Mouse (Mus musculus) lung, adult 2 months (tissue): ENCODE measurements at regions not wholly inside any gene's neighbourhood (a gene's known extent, or its start where the extent isn't known, plus 50 kb on each side); places are given as distances from the start of the nearest gene placed in this dataset.

Experiments used
- DNase-seq: peaks from one replicate; pipeline ENCODE4 v3.0.0; 2022
- H3K4me1 ChIP-seq: fragments of 200-500 bp; 2 replicates; pipeline ENCODE4 v1.6.1; 2011; ENCODE audit warnings: low read length; ENCODE audit not compliant: control insufficient read depth, insufficient read depth
- H3K4me3 ChIP-seq: fragments of 200-500 bp; replicated peaks from 2 replicates; pipeline ENCODE3; 2011; ENCODE audit warnings: low read depth, mild to moderate bottlenecking, control low read depth, low read length; ENCODE audit errors: extremely low read depth
- CTCF ChIP-seq: fragments of 200-500 bp; IDR thresholded peaks from 2 replicates; pipeline ENCODE4 v1.5.1; 2011; ENCODE audit warnings: mild to moderate bottlenecking, low read length, control low read depth; ENCODE audit not compliant: insufficient read depth
- POLR2A ChIP-seq: fragments of 200-500 bp; IDR thresholded peaks from 2 replicates; pipeline ENCODE4 v1.6.1; 2011; ENCODE audit warnings: low read depth, mild to moderate bottlenecking, control low read depth, low read length, borderline replicate concordance; ENCODE audit errors: extremely low read depth
- WGBS: fragments of 180-500 bp; shearing (Covaris S2); methylation state at CpG from one replicate; pipeline ENCODE4 v1.1.7; 2018; 5-methylcytosine and 5-hydroxymethylcytosine counted together

DNA sequence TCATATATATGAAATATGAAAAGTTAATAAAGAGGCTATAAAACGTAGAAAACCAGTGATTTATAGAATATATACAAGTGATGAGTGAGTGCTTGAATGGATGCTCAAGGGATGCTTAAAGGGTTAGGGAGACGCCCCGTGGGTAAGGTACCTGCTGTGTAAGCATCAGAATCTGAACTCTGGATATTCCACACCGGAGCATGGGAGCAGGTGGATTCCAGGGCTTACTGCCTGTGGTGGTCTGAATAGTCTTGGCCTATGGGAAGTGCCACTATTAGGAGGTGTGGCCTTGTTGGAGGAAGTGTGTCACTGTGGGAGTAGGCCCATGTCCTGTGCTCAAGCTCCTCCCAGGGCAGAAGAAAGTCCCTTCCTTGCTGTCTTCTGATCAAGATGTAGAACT, 257.4 kb downstream of the Bcl11a start:
- H3K4me1 ChIP-seq: no peaks in the 10 kb centered on the region
- TF ChIP-seq CTCF (no peak), POLR2A (no peak)
- DNase-seq: no peak
- no peak overlapping the region for H3K4me3 ChIP-seq
- WGBS: 89% methylated on average over 4 of the region's 4 CpGs

DNA sequence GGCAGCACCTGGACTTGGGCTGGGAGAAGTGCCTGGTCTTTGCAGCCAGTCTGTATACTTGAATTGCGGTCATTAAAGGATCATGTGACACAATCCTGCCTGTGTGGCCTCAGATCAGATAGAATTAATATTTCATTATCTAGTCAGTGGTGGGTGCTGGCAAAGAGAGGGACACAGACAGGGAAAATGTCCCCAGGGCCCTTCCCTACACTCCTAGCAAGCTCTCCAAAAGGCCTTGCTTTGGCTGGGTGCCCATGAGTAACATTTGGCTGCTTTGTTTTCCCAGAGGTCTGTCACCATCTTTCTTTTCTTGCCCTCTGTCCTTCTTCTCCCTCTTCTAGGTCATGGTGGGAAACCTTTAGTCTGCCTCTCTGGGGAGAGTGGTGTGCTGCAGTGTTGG, 260.3 kb downstream of the Bcl11a start:
- 84% methylated on average over 1 of the region's 1 CpGs for WGBS
- no peak for TF ChIP-seq POLR2A
- TF ChIP-seq CTCF: no peak
- DNase-seq: no peak
- no peaks in the 10 kb centered on the region; the same call in 1 of the 2 replicates for H3K4me1 ChIP-seq
- no peak overlapping the region for H3K4me3 ChIP-seq

DNA sequence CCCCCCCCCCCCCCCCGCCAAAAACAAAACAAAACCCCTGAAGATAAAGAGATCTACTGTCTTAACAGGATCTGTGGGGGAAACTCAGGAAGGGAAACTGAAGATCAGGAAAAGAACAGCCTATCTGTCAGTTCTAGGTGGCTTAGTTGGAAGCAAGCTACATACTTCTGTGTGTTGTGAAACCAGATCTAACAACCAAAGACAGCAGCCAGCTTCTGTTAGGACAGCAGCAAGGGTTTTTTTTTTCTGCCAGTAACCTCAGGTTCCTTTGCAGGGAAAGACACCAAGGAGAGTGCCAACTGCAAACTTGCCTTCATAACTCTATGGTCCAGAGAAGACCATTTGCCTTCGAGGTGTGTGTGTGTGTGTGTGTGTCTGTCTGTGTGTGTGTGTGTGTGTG, 261.2 kb downstream of the Bcl11a start:
- H3K4me1 ChIP-seq: no peaks in the 10 kb centered on the region; the same call in 1 of the 2 replicates
- H3K4me3 ChIP-seq: no peak overlapping the region
- DNase-seq: no peak
- TF ChIP-seq POLR2A (no peak), CTCF (no peak)
- 35% methylated on average over 2 of the region's 2 CpGs for WGBS

DNA sequence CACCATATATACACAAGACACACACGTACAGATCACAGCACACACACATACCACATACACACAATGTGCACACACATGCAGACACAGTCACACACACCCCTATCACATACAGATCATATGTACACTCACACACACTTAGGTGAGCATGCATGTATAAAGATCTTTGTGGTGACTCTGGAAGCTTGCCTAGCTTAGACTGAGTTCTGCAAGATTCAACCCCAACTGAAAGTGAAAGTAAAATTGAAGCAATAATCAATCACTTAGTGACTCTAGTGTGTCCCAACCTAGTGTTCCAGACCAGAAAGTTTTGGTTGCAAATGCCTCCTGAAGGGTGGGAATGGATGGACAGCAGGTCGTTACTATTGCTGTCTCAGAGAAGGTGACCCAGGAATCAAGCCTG, 262.8 kb downstream of the Bcl11a start:
- WGBS: 77% methylated on average over 2 of the region's 2 CpGs
- no peak for DNase-seq
- Histone ChIP-seq H3K4me3 (no peak overlapping the region), H3K4me1 (no peaks in the 10 kb centered on the region; the same call in 1 of the 2 replicates)
- TF ChIP-seq CTCF: no peak
- TF ChIP-seq POLR2A: no peak

DNA sequence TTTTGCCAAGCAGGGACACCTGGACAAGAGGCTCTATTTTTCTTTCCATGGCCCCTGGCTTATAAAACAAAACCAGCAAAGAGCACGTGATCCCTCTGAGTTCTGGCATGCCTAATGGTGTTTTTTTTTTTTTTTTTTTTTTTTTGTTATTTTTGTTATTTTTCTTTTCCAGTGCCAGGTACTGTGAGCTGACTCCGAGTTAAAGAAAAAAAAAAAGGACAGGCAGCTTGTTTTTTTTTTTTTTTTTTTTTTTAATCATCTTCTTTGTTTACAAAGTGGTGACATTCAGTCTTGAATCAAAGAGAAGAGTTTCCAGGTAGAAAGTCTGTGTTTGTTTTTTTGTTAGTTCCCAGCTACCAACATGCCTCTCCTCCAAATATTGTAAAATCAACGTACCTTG, 263.8 kb downstream of the Bcl11a start:
- Histone ChIP-seq H3K4me3 (no peak overlapping the region), H3K4me1 (no peaks in the 10 kb centered on the region; the same call in 1 of the 2 replicates)
- 63% methylated on average over 3 of the region's 3 CpGs for WGBS
- TF ChIP-seq CTCF (no peak), POLR2A (no peak)
- DNase-seq: no peak

DNA sequence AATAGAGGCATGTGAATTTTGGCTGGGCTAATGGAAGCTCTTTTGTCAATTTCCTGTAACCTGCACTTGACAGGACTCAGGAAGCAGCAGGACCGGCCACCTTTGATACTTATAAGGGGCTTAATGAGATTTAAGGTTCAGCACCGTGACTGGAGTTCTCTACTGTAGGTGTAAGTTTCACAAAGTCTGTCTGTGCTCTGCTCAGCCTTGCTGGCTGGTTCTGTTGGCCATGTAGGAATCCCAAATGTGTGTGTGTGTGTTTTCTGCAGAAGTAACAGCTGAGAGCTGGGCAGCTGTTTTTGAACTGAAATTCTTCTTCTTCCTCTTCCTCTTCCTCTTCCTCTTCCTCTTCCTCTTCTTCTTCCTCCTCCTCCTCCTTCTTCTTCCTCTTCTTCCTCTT, 264.3 kb downstream of the Bcl11a start:
- TF ChIP-seq POLR2A: no peak
- no peak for TF ChIP-seq CTCF
- Histone ChIP-seq H3K4me3 (no peak overlapping the region), H3K4me1 (no peaks in the 10 kb centered on the region; the same call in 1 of the 2 replicates)
- WGBS: 52% methylated on average over 2 of the region's 2 CpGs
- DNase-seq: no peak

DNA sequence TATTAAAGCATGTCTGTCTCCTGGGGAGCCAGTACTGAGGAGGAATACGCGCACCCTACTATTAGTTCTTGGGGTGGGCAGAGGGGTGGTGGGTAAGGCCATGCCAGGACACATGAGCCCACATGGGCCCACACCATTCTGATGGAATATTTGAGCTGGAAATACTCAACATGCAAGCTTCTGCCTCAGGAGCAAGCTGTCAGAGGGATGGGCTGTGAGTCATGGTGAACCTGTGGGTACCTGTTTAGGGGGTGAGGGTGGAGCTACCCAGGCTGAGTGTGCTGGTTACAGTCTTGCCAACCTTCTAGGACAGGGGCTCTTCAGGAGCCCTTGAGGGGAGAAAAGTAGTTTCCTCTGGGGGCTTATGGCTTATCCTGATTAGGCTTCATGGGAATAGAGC, 264.9 kb downstream of the Bcl11a start:
- Histone ChIP-seq H3K4me1 (no peaks in the 10 kb centered on the region; the same call in 1 of the 2 replicates), H3K4me3 (no peak overlapping the region)
- no peak for TF ChIP-seq POLR2A
- TF ChIP-seq CTCF: no peak
- no peak for DNase-seq
- WGBS: 88% methylated on average over 2 of the region's 2 CpGs

DNA sequence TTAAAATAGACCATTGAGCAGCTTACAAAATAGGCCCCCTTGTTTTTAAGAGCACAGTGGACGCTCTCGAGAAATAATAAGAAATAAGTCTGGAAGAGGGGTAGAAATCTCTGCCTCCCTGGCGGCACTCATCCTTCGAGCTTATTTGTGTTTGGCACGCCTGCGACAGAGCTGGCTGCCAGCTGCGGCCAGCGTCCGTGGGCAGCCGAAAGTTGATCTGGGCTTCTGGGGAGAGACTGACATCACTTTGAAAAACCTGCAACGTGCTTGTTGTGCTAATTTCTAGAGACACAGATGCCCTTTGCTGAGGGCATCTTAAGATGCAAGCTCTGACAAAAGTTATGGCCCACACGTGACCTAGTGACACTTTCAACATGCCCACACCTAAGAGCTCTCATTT, 269.4 kb downstream of the Bcl11a start:
- Histone ChIP-seq H3K4me3 (no peak overlapping the region), H3K4me1 (no peaks in the 10 kb centered on the region)
- TF ChIP-seq CTCF (no peak), POLR2A (no peak)
- 39% methylated on average over 12 of the region's 12 CpGs for WGBS
- no peak for DNase-seq

DNA sequence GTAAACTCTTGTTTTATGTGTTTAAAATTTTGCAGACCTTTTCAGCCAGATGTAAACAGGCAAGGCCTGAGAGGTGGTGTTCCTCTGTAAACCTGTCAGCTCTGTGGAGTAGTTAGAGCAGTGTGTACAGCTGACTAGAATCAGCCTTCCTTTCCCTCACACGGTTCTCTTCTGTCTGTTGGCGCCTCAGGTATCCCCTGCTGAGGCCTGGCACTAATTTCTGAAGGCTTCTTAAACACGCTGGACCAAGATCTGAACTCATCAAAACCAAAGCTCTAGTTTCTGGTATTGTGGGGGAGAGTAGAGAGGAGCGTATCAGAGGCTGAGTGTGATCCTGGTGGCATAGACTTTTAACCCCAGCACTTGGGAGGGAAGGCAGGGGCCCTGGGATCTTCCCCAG, 270.9 kb downstream of the Bcl11a start:
- H3K4me1 ChIP-seq: no peaks in the 10 kb centered on the region
- 73% methylated on average over 4 of the region's 4 CpGs for WGBS
- TF ChIP-seq CTCF: no peak
- TF ChIP-seq POLR2A: no peak

DNA sequence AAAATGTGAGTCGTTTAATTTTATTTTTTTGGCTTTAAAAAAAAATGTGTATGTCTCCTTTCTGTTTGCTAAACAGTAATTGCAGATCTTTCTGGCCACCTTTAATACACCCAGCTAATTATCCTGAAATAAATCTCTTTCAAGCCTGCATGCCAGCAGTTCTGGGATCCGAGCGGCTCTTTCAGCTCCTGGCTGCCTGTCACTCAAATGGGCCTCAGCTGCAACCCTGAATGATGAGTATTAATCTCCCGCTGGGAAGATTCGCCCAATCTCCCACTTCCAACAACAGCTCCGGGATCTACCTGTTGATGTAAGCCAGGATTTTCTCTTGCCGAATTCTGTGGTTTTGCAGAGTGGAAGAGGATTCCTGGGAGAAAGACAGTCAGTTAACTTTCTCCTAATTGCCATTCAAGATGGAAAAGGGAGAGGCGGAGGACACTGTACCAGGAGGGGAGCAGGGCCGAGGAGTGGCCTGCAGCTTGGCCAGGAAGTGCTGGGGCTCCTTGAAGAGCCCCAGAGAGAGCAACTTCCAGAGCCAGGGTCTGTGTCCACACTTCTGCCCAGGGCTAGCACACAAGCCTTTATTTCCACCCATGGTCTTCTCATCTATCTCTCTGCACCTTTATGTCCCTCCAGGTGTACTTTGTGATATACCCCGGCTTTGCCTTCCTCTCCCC, 272.2 kb downstream of the Bcl11a start:
- H3K4me3 ChIP-seq: no peak overlapping the region
- H3K4me1 ChIP-seq: no peaks in the 10 kb centered on the region
- 67% methylated on average over 10 of the region's 10 CpGs for WGBS
- DNase-seq: no peak
- TF ChIP-seq CTCF (no peak), POLR2A (no peak)

More for the DNA sequence above, 270.9 kb downstream of the Bcl11a start:
- H3K4me3 ChIP-seq: no peak overlapping the region
- DNase-seq: no peak

DNA sequence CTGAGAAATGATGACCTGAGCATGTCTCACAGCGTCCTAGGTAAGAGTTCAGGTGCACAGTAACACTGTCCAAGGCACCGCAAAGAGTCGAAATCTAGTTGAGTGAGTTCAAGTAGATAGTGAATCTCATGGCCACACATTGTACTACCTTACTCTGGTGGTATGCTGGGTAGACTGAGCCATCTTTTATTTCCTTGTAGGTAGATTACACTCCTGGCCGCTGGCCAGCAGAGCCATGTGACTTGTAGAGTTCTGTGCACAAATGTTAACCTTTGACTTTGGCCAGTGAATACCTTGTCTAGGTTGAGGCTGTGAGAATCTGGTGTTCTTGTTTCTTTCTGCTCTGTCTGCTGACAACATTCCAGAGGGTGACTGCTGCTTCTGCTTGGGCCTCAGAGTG, 273.0 kb downstream of the Bcl11a start:
- Histone ChIP-seq H3K4me1 (no peaks in the 10 kb centered on the region), H3K4me3 (no peak overlapping the region)
- no peak for DNase-seq
- WGBS: 89% methylated on average over 4 of the region's 4 CpGs
- TF ChIP-seq POLR2A (no peak), CTCF (no peak)

DNA sequence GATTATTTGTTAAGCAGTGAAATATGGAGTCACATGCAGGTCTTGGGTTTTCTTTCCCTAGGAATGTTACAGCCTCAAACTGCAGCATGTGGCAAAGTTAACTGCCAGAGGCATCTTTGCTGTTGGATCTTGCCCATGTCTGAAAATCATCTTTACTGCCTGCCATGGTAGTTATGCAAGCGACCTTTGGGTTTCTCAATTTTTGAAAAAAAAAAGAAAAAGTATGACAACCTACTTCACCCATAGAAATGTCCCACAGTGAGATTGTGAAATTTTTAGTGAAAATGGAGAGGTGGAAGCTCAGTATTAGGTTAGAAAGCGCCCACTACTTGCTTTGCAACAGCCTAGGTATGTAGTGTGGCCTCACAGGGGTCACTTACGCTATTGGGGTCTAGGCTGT, 274.2 kb downstream of the Bcl11a start:
- WGBS: 81% methylated on average over 3 of the region's 3 CpGs
- H3K4me3 ChIP-seq: no peak overlapping the region
- DNase-seq: no peak
- H3K4me1 ChIP-seq: no peaks in the 10 kb centered on the region
- TF ChIP-seq CTCF (no peak), POLR2A (no peak)
